Mouse (Mus musculus): ENCODE results near the gene Cryba2. TPM values are rescaled to one million over a fixed set of nuclear protein-coding genes. Genes with fewer than 3 reads are reported as not detected.
A peak's percentile ranks its signal among the peaks of the same experiment; 100 is the strongest.

The Cryba2 gene
- polyA plus RNA-seq (2015; fragmentation: Nextera tagmentation; extraction: Ambion mirVana) = 0.41 and 1.5 TPM in 2 replicates

DNA sequence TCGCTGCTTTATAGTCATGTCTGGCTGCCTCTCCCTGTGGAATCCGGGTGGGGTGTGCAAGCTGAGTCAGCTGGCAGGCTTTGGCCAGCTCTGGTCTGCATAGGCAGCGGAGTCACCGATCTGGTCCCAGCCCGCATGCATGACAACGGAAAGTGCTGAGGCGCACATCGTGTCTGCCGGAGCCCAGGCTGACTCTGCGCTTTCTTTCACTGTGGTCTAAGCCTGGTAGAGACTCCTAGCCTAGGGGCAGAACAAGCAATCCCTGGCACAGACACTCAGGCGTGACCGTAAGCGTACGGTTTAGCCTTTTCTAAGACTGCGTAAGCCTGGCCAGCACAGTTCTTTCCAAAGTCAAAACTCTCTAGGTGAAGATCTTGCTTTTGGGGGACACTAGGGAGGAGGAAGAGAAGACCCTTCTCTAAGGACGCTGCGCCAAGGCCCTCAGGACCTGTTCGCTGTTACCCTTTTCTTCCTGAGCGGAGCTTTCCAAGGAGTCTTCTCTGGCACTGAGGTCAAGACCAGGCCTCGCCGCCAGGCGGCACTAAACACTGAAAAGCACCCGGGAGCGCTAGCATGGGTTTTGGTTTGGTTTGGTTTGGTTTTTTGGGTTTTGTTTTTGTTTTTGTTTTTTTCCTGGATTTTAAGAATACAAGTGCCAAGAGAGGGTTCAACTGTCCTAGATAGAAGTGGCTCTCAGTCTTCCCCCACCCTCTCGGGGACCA, at the start of gene Cryba2:
Cryba2 (minus strand) TSS at position 10 of the 722 bp plus-strand sequence.
- H3K27me3 ChIP-seq (replicated peaks) = peaks cover 93% of the 10 kb centered on the region
- peak; percentile 64; the same call in 1 of the 2 replicates for ATAC-seq (ENCODE audit: low FRiP score)
- peaks cover 15% of the 10 kb centered on the region for H3K4me1 ChIP-seq
- no peaks in the 10 kb centered on the region for H3K36me3 ChIP-seq
- H3K4me2 ChIP-seq = peak within 1 kb of the TSS; percentile 54
- H3K27ac ChIP-seq (replicated peaks) = no peak within 1 kb of the TSS
- no peak within 1 kb of the TSS; the same call in 1 of the 2 replicates for H3K9ac ChIP-seq (replicated peaks)
- H3K4me3 ChIP-seq (replicated peaks) = peak within 1 kb of the TSS; percentile 28
- H3K9me3 ChIP-seq (replicated peaks) = no peaks in the 10 kb centered on the region
- WGBS = 2% methylated on average over 25 of the region's 25 CpGs

DNA sequence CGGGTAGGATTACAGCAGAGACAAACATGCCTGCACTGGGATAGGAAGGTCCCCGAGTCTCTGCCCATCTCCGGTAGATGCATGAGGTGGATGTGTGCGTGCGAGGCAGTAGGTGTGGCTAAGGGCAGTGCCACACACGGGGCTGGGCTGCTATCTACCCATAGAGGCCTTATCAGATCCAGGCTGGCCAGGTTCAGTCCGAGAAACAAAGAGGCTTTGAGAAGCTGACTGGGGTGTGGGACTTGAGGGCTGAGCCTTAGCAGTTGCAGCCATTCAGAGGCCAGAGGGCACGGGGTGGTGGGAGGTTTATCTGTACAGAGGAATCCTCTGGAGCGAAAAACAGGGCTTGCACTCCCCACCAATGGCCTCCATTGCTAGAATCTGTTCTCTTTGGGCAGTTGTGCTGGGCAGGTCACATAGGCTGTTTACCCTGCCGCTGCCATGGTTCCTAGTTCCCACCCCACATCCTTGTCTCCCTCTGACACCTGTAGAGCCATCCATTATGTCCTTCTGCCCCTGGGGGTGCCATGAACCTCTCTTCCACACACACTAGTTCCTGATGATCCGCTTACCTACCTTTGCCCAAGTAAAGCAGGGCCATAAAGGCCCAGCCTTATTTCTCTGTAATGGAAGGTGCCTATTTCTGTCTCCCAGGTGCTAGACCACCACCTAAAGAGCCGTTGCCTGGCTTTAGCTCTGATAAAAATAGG, 48.9 kb upstream of the Cryba2 start:
- WGBS = 65% methylated on average over 12 of the region's 12 CpGs
- Histone ChIP-seq H3K27me3 (replicated peaks) (peaks cover 78% of the 10 kb centered on the region), H3K4me1 (no peaks in the 10 kb centered on the region), H3K27ac (replicated peaks) (no peak overlapping the region), H3K9ac (replicated peaks) (no peak overlapping the region), H3K9me3 (replicated peaks) (no peaks in the 10 kb centered on the region), H3K4me3 (replicated peaks) (no peak overlapping the region), H3K4me2 (no peak overlapping the region), H3K36me3 (no peaks in the 10 kb centered on the region)
- ATAC-seq (ENCODE audit: low FRiP score) = no peak

GRCm38 (mm10) chr1:74939762-74940161, 46.8 kb upstream of the Cryba2 start:
- no peak for ATAC-seq (ENCODE audit: low FRiP score)

GRCm38 (mm10) chr1:74936221-74936830, 43.4 kb upstream of the Cryba2 start:
- Histone ChIP-seq H3K27me3 (replicated peaks) (peaks cover 60% of the 10 kb centered on the region), H3K36me3 (no peaks in the 10 kb centered on the region), H3K4me2 (no peak overlapping the region), H3K4me3 (replicated peaks) (no peak overlapping the region), H3K27ac (replicated peaks) (no peak overlapping the region), H3K4me1 (no peaks in the 10 kb centered on the region), H3K9ac (replicated peaks) (no peak overlapping the region), H3K9me3 (replicated peaks) (no peaks in the 10 kb centered on the region)
- no peak for ATAC-seq (ENCODE audit: low FRiP score)
- 50% methylated on average over 12 of the region's 12 CpGs for WGBS

More at GRCm38 (mm10) chr1:74939762-74940161, 46.8 kb upstream of the Cryba2 start:
- H3K4me2 ChIP-seq = no peak overlapping the region
- 8% methylated on average over 3 of the region's 3 CpGs for WGBS
- peaks cover 63% of the 10 kb centered on the region for H3K27me3 ChIP-seq (replicated peaks)
- H3K4me1 ChIP-seq = no peaks in the 10 kb centered on the region
- H3K9me3 ChIP-seq (replicated peaks) = no peaks in the 10 kb centered on the region
- H3K4me3 ChIP-seq (replicated peaks) = no peak overlapping the region
- no peak overlapping the region for H3K27ac ChIP-seq (replicated peaks)
- H3K36me3 ChIP-seq = no peaks in the 10 kb centered on the region
- H3K9ac ChIP-seq (replicated peaks) = no peak overlapping the region

GRCm38 (mm10) chr1:74935402-74935801, 42.5 kb upstream of the Cryba2 start, which contains the start of gene Cfap65:
Gene Cfap65 (minus strand): TSS chr1:74935599.
- Histone ChIP-seq H3K4me3 (replicated peaks) (peak within 1 kb of the TSS; percentile 44), H3K27me3 (replicated peaks) (peaks cover 62% of the 10 kb centered on the region), H3K4me2 (peak within 1 kb of the TSS; percentile 61), H3K27ac (replicated peaks) (no peak within 1 kb of the TSS), H3K9ac (replicated peaks) (no peak within 1 kb of the TSS; the same call in 1 of the 2 replicates), H3K9me3 (replicated peaks) (no peaks in the 10 kb centered on the region), H3K36me3 (no peaks in the 10 kb centered on the region), H3K4me1 (no peaks in the 10 kb centered on the region)
- 1% methylated on average over 18 of the region's 18 CpGs for WGBS
- ATAC-seq (ENCODE audit: low FRiP score) = peak; percentile 81; the same call in 1 of the 2 replicates

GRCm38 (mm10) chr1:74927621-74928296, 34.8 kb upstream of the Cryba2 start:
- WGBS = 82% methylated on average over 9 of the region's 9 CpGs

GRCm38 (mm10) chr1:74926721-74927120, 33.8 kb upstream of the Cryba2 start:
- Histone ChIP-seq H3K27me3 (replicated peaks) (peaks cover 41% of the 10 kb centered on the region), H3K4me2 (no peak overlapping the region), H3K4me1 (no peaks in the 10 kb centered on the region), H3K27ac (replicated peaks) (no peak overlapping the region), H3K4me3 (replicated peaks) (no peak overlapping the region), H3K9ac (replicated peaks) (no peak overlapping the region), H3K9me3 (replicated peaks) (no peaks in the 10 kb centered on the region), H3K36me3 (no peaks in the 10 kb centered on the region)
- 36% methylated on average over 6 of the region's 6 CpGs for WGBS
- ATAC-seq (ENCODE audit: low FRiP score) = no peak

More at GRCm38 (mm10) chr1:74927621-74928296, 34.8 kb upstream of the Cryba2 start:
- no peak overlapping the region for H3K9ac ChIP-seq (replicated peaks)
- H3K27me3 ChIP-seq (replicated peaks) = peaks cover 47% of the 10 kb centered on the region; the same call in 1 of the 2 replicates
- H3K4me2 ChIP-seq = no peak overlapping the region
- H3K9me3 ChIP-seq (replicated peaks) = no peaks in the 10 kb centered on the region
- no peak overlapping the region for H3K4me3 ChIP-seq (replicated peaks)
- no peak for ATAC-seq (ENCODE audit: low FRiP score)
- H3K4me1 ChIP-seq = no peaks in the 10 kb centered on the region
- H3K27ac ChIP-seq (replicated peaks) = no peak overlapping the region
- no peaks in the 10 kb centered on the region for H3K36me3 ChIP-seq

DNA sequence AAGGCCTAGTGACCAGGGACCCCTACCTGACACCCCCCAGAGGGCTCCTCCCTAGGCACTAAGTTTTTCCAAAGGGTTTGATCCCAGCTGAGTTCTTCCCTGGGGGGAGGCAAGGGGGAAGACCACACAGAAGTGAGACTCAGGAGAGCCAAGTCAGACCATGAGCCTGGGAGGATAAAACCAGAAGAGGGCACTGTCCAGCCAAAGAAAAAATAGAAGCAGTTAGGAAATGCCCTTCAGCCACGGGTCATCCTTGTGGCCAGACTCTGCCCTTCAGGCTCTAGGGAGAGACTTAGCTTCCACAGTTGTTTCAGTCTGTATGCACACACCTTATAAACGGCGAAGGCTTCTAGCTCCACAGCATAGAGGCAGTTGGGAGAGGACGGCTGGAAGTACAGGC, 31.5 kb upstream of the Cryba2 start:
- H3K36me3 ChIP-seq = no peaks in the 10 kb centered on the region
- H3K9me3 ChIP-seq (replicated peaks) = no peaks in the 10 kb centered on the region
- H3K27ac ChIP-seq (replicated peaks) = no peak overlapping the region
- H3K4me3 ChIP-seq (replicated peaks) = no peak overlapping the region
- H3K4me1 ChIP-seq = no peaks in the 10 kb centered on the region
- H3K27me3 ChIP-seq (replicated peaks) = peaks cover 26% of the 10 kb centered on the region
- 69% methylated on average over 4 of the region's 4 CpGs for WGBS
- no peak overlapping the region for H3K4me2 ChIP-seq
- H3K9ac ChIP-seq (replicated peaks) = no peak overlapping the region
- ATAC-seq (ENCODE audit: low FRiP score) = no peak

- Histone ChIP-seq H3K9ac (replicated peaks) (no peak overlapping the region), H3K9me3 (replicated peaks) (no peaks in the 10 kb centered on the region), H3K36me3 (no peaks in the 10 kb centered on the region), H3K27ac (replicated peaks) (no peak overlapping the region), H3K4me2 (peak overlapping the region; percentile 28), H3K27me3 (replicated peaks) (peaks cover 16% of the 10 kb centered on the region), H3K4me3 (replicated peaks) (no peak overlapping the region), H3K4me1 (no peaks in the 10 kb centered on the region)
- WGBS = 32% methylated on average over 13 of the region's 13 CpGs
- no peak for ATAC-seq (ENCODE audit: low FRiP score)
These were observed 22.8 kb upstream of the Cryba2 start for GRCm38 (mm10) chr1:74915706-74916105.

DNA sequence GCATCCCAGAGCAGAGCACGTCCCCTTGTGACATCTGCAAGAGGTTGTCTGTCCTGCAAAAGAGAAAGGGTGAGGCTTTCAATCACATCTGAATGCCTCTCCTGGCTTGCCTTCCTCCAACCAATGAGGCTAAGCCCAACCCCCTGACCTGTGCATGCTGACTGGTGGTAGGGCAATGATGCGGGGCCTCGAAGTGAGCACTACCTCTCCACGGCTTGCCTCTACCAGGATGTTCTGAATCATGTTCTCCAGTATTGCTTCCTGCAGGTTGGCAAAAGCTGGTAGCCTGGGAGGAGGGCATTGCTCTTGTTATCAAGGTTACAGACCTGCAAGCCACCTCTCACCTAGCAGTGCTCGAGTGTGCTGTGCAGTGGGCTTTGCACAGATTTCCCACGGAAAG, 9.2 kb upstream of the Cryba2 start:
- Histone ChIP-seq H3K36me3 (no peaks in the 10 kb centered on the region), H3K9ac (replicated peaks) (no peak overlapping the region), H3K27ac (replicated peaks) (no peak overlapping the region), H3K4me2 (no peak overlapping the region), H3K9me3 (replicated peaks) (no peaks in the 10 kb centered on the region), H3K27me3 (replicated peaks) (peaks cover 78% of the 10 kb centered on the region), H3K4me3 (replicated peaks) (no peak overlapping the region), H3K4me1 (peaks cover 10% of the 10 kb centered on the region)
- WGBS = 24% methylated on average over 6 of the region's 6 CpGs
- ATAC-seq (ENCODE audit: low FRiP score) = no peak

GRCm38 (mm10) chr1:74901686-74902085, 8.7 kb upstream of the Cryba2 start:
- Histone ChIP-seq H3K27ac (replicated peaks) (no peak overlapping the region), H3K36me3 (no peaks in the 10 kb centered on the region), H3K4me1 (peaks cover 10% of the 10 kb centered on the region), H3K4me3 (replicated peaks) (no peak overlapping the region), H3K4me2 (no peak overlapping the region), H3K9ac (replicated peaks) (no peak overlapping the region), H3K9me3 (replicated peaks) (no peaks in the 10 kb centered on the region), H3K27me3 (replicated peaks) (peaks cover 81% of the 10 kb centered on the region)
- WGBS = 7% methylated on average over 3 of the region's 3 CpGs
- no peak for ATAC-seq (ENCODE audit: low FRiP score)
